Comparison of ENCODE assay signal across 8 mouse cellular contexts in genomic region chr6:8509551-8509950, GRCm38 (mm10). TPM values are rescaled to one million over a fixed set of nuclear protein-coding genes. Genes with fewer than 3 reads are reported as not detected.
DNase-seq lines count a peak whose midpoint lies in the region; ATAC-seq and TF ChIP-seq lines count a peak whose summit lies in the region.

Glcci1 (plus strand) TSS chr6:8509600.

- H3K36me3 ChIP-seq in kidney, embryonic 15.5 days, result no peaks in the 10 kb centered on the region
- no peaks in the 10 kb centered on the region for H3K36me3 ChIP-seq in liver, embryonic 12.5 days
- H3K36me3 ChIP-seq in stomach, embryonic 15.5 days, result no peaks in the 10 kb centered on the region

- H3K27ac ChIP-seq in cortical plate, adult 2 months (ENCODE audit: insufficient read depth, low read length), result peak within 1 kb of the TSS; percentile 100
- peak within 1 kb of the TSS; percentile 99 for H3K27ac ChIP-seq in kidney, embryonic 15.5 days
- H3K27ac ChIP-seq in liver, embryonic 12.5 days, result peak within 1 kb of the TSS; percentile 97
- peak within 1 kb of the TSS; percentile 99 for H3K27ac ChIP-seq in stomach, embryonic 15.5 days

- TF ChIP-seq POLR2A in cortical plate, adult 2 months (IDR thresholded peaks at IDR 0.05; ENCODE audit: extremely low read depth, insufficient read depth, low read length), result no peak

- H3K27me3 ChIP-seq in kidney, embryonic 15.5 days, result no peaks in the 10 kb centered on the region
- H3K27me3 ChIP-seq in liver, embryonic 12.5 days (replicated peaks), result peaks cover 6% of the 10 kb centered on the region; the same call in 1 of the 2 replicates
- H3K27me3 ChIP-seq in stomach, embryonic 15.5 days (replicated peaks), result no peaks in the 10 kb centered on the region

- no peak for TF ChIP-seq CTCF in cortical plate, adult 2 months (IDR thresholded peaks at IDR 0.05; ENCODE audit: extremely low read depth, insufficient read depth, low read length)

- peak; percentile 40 for DNase-seq in left cerebral cortex, adult 11 months (ENCODE audit: low spot score)
- no peak for DNase-seq in left cerebral cortex, adult 9 months (ENCODE audit: low spot score in 2 of 2)
- DNase-seq in gastrocnemius, postnatal 4 days (ENCODE audit: low spot score in 2 of 2), result peak in 1 of 2 experiments; percentile 71

- H3K9me3 ChIP-seq in kidney, embryonic 15.5 days (replicated peaks), result no peaks in the 10 kb centered on the region
- H3K9me3 ChIP-seq in liver, embryonic 12.5 days (replicated peaks), result no peaks in the 10 kb centered on the region
- no peaks in the 10 kb centered on the region for H3K9me3 ChIP-seq in stomach, embryonic 15.5 days

- peak within 1 kb of the TSS; percentile 93 for H3K9ac ChIP-seq in kidney, embryonic 15.5 days
- H3K9ac ChIP-seq in liver, embryonic 12.5 days, result peak within 1 kb of the TSS; percentile 96
- peak within 1 kb of the TSS; percentile 82 for H3K9ac ChIP-seq in stomach, embryonic 15.5 days

- H3K4me1 ChIP-seq in cortical plate, adult 2 months (ENCODE audit: control insufficient read depth, insufficient read depth, low read length), result no peaks in the 10 kb centered on the region
- H3K4me1 ChIP-seq in kidney, embryonic 15.5 days, result peaks cover 16% of the 10 kb centered on the region
- peaks cover 25% of the 10 kb centered on the region for H3K4me1 ChIP-seq in liver, embryonic 12.5 days
- H3K4me1 ChIP-seq in stomach, embryonic 15.5 days, result peaks cover 16% of the 10 kb centered on the region

- ATAC-seq in kidney, embryonic 15.5 days (replicated peaks; ENCODE audit: low FRiP score), result peak; percentile 87
- peak; percentile 75 for ATAC-seq in liver, embryonic 12.5 days
- no peak for ATAC-seq in monocyte, adult 5-6 weeks (replicated peaks; ENCODE audit: insufficient number of reproducible peaks, low FRiP score, low TSS enrichment, poor library complexity, severe bottlenecking)
- ATAC-seq in stomach, embryonic 15.5 days (ENCODE audit: insufficient read depth, low FRiP score, low read depth), result peak; percentile 71

- peak within 1 kb of the TSS; percentile 61 for H3K4me3 ChIP-seq in cortical plate, adult 2 months (ENCODE audit: insufficient read depth, low read length)
- H3K4me3 ChIP-seq in kidney, embryonic 15.5 days (replicated peaks), result peak within 1 kb of the TSS; percentile 76
- H3K4me3 ChIP-seq in liver, embryonic 12.5 days, result peak within 1 kb of the TSS; percentile 91
- H3K4me3 ChIP-seq in stomach, embryonic 15.5 days (replicated peaks), result peak within 1 kb of the TSS; percentile 78

- H3K4me2 ChIP-seq in kidney, embryonic 15.5 days, result peak within 1 kb of the TSS; percentile 83
- peak within 1 kb of the TSS; percentile 94 for H3K4me2 ChIP-seq in liver, embryonic 12.5 days
- peak within 1 kb of the TSS; percentile 75 for H3K4me2 ChIP-seq in stomach, embryonic 15.5 days

- WGBS in kidney, embryonic 15.5 days, result no CpG with 5 or more reads among the region's 69 CpGs
- 1% methylated on average over 35 of the region's 69 CpGs for WGBS in liver, embryonic 12.5 days (ENCODE audit: insufficient replicate concordance)
- under 1% methylated on average over 40 of the region's 69 CpGs for WGBS in stomach, embryonic 15.5 days

RNA-seq across cellular contexts. Expression of gene Glcci1, which starts in this region (rescaled TPM):
- polyA plus RNA-seq in cortical plate, adult 2 months (2012; rRNA removed), result 15.7 and 17.7 TPM in 2 replicates
- total RNA-seq in gastrocnemius, postnatal 4 days (2021), result 10 to 100 TPM; 17.0 to 20.7 TPM
- polyA plus RNA-seq in kidney, embryonic 15.5 days (2015; fragmentation: Nextera tagmentation; extraction: Ambion mirVana), result 9.4 and 11.3 TPM in 2 replicates
- polyA plus RNA-seq in liver, embryonic 12.5 days (2016; fragmentation: Nextera tagmentation; extraction: Ambion mirVana), result 1.6 and 1.8 TPM in 2 replicates
- total RNA-seq in monocyte, adult 5-6 weeks (2017), result 15.1 to 25.3 TPM (median 19.9 TPM) in 3 replicates
- polyA plus RNA-seq in stomach, embryonic 15.5 days (2015; fragmentation: Nextera tagmentation; extraction: Ambion mirVana), result 7.3 and 7.7 TPM in 2 replicates
